Mouse (Mus musculus) liver, embryonic 15.5 days (tissue): ENCODE measurements at regions not wholly inside any gene's neighbourhood (a gene's known extent, or its start where the extent isn't known, plus 50 kb on each side); places are given as distances from the start of the nearest gene placed in this dataset.

Source experiments
- ATAC-seq: fragments of 200-750 bp; cut with Nextera tagmentation; 2 replicates; pipeline ENCODE4 v1.8.0; 2017; ENCODE audit warnings: moderate number of reproducible peaks, mild to moderate bottlenecking, moderate library complexity; ENCODE audit not compliant: insufficient read depth
- H3K27ac ChIP-seq: fragments of 300-500 bp; sonication (generic); replicated peaks from 2 replicates; pipeline ENCODE4 v1.5.1; 2015; ENCODE audit warnings: mild to moderate bottlenecking, inconsistent platforms
- H3K27me3 ChIP-seq: fragments of 300-500 bp; sonication (generic); 2 replicates; pipeline ENCODE4 v1.6.1; 2015; ENCODE audit warnings: mild to moderate bottlenecking, inconsistent platforms
- H3K36me3 ChIP-seq: fragments of 300-500 bp; sonication (generic); replicated peaks from 2 replicates; pipeline ENCODE4 v1.6.1; 2015; ENCODE audit warnings: moderate library complexity, mild to moderate bottlenecking, inconsistent platforms
- H3K4me1 ChIP-seq: fragments of 300-500 bp; sonication (generic); replicated peaks from 2 replicates; pipeline ENCODE4 v1.6.1; 2015; ENCODE audit warnings: inconsistent platforms
- H3K4me2 ChIP-seq: fragments of 300-500 bp; sonication (generic); 2 replicates; pipeline ENCODE4 v1.6.1; 2015; ENCODE audit warnings: moderate library complexity, mild to moderate bottlenecking, inconsistent platforms
- H3K4me3 ChIP-seq: fragments of 300-500 bp; sonication (generic); replicated peaks from 2 replicates; pipeline ENCODE4 v1.5.1; 2015; ENCODE audit warnings: mild to moderate bottlenecking, inconsistent platforms
- H3K9ac ChIP-seq: fragments of 300-500 bp; sonication (generic); 2 replicates; pipeline ENCODE4 v1.6.1; 2015; ENCODE audit warnings: moderate library complexity, mild to moderate bottlenecking, inconsistent platforms
- H3K9me3 ChIP-seq: fragments of 300-500 bp; sonication (generic); replicated peaks from 2 replicates; pipeline ENCODE4 v1.6.1; 2016; ENCODE audit warnings: inconsistent platforms
- WGBS: fragments of 180-500 bp; shearing (Covaris S2); methylation state at CpG from one replicate; pipeline ENCODE4 v1.1.7; 2015; ENCODE audit warnings: mixed read lengths; ENCODE audit not compliant: insufficient replicate concordance; 5-methylcytosine and 5-hydroxymethylcytosine counted together

DNA sequence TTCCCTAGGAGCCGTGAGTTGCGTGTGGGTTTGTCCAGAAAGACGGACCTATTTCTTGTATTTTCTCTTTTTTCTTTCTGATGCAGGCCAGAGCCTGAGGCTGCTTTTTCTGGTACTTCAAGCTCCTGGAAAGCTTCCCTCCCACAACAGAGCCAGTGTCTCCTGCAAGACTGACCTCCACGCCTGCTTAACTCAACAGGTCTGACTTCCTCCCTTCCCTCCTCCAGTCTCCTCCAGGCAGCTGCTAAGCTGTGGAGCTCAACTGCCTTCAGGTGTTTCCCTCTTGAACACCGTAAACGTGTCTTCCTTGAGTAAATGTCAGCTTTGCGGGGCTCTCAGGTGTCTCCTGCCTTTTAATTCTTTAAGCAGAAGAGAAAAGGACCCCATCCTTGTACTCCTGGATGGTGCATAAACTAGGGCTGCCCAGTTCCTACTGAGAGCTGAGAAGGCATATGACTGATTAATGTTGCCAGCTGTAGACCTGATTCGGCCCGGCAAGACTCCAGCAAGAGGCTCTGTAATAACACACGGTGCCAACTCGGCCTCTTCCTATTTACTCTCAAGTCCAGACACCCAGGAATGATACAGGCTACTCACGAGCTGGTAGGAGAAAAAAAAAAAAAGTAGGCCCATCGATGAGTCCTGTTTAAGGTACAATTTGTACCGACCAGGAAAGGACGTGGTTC lies 260.9 kb downstream of the 3100002H09Rik start:
- Histone ChIP-seq H3K9me3 (no peaks in the 10 kb centered on the region), H3K4me2 (no peak overlapping the region), H3K4me1 (no peaks in the 10 kb centered on the region), H3K4me3 (no peak overlapping the region), H3K9ac (no peak overlapping the region), H3K27me3 (no peaks in the 10 kb centered on the region), H3K27ac (no peak overlapping the region), H3K36me3 (no peaks in the 10 kb centered on the region)
- ATAC-seq, result no peak
- 56% methylated on average over 15 of the region's 15 CpGs for WGBS

DNA sequence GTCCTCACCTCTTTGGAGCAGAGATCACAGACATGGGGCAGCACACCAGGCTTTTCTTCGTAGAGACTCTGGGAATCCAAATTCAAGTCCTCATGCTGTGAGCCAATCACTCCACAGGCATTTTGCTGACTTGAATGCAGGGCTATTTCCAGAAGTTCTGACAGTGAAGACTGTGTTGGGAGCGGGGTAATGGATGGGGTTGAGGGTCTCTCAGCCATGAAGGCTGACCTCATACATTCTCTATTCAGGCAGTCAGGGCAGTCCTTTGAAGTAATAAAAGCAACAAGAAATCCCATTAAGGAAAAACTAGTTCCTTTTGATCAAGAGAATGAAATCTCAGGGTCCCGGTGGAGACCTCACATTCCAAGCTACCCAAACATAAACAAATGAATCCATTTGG lies 261.5 kb downstream of the 3100002H09Rik start:
- 27% methylated on average over 3 of the region's 3 CpGs for WGBS
- Histone ChIP-seq H3K4me3 (no peak overlapping the region), H3K9me3 (no peaks in the 10 kb centered on the region), H3K4me2 (no peak overlapping the region), H3K27me3 (no peaks in the 10 kb centered on the region), H3K36me3 (no peaks in the 10 kb centered on the region), H3K4me1 (no peaks in the 10 kb centered on the region), H3K27ac (no peak overlapping the region), H3K9ac (no peak overlapping the region)
- ATAC-seq, result no peak

DNA sequence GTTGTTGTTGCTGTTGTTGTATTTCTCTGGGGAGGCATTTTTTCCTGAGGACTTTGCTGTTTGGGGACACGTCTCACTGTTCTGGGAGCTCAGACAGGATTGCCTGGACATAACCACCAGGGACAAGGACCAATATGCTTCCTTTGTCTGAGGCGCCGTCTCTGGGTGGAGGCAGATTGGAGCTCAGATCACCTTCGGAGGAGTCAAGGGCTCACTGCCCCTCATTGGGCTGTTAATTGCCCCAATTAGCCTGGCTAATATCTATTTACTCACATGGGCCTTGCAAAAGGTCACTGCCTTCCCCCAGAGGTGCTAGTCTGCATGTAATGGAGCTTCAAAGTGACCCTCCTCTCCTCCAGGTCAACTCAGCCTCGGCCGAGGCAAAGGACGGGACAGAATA lies 270.5 kb downstream of the 3100002H09Rik start:
- WGBS, result 28% methylated on average over 7 of the region's 7 CpGs
- no peak for ATAC-seq
- no peaks in the 10 kb centered on the region for H3K4me1 ChIP-seq
- H3K4me3 ChIP-seq, result no peak overlapping the region
- H3K27me3 ChIP-seq, result no peaks in the 10 kb centered on the region
- H3K27ac ChIP-seq, result no peak overlapping the region
- no peak overlapping the region for H3K4me2 ChIP-seq
- H3K9ac ChIP-seq, result no peak overlapping the region
- H3K9me3 ChIP-seq, result no peaks in the 10 kb centered on the region
- H3K36me3 ChIP-seq, result no peaks in the 10 kb centered on the region

DNA sequence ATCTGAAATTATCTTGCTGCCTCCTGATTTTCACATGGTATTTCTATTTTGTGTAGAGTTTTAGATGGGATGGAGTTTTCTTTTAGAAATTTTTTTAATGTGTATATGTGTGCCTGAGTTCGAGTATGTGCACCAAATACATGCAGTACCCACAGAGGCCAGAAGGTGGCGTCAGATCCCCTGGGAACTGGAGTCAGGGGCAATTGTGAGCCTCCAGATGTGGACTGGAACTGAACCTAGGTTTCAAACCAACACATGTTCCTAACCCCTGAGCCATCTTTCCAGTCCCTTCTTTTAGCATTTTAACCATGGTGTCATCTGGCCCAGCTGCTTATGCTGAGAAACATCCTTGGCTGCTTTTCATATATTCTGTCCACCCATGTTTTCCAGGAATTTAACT lies 274.9 kb downstream of the 3100002H09Rik start:
- Histone ChIP-seq H3K4me2 (no peak overlapping the region), H3K4me3 (no peak overlapping the region), H3K9ac (no peak overlapping the region), H3K4me1 (no peaks in the 10 kb centered on the region), H3K9me3 (no peaks in the 10 kb centered on the region), H3K27ac (no peak overlapping the region), H3K27me3 (no peaks in the 10 kb centered on the region), H3K36me3 (no peaks in the 10 kb centered on the region)
- ATAC-seq, result no peak
- 41% methylated on average over 2 of the region's 2 CpGs for WGBS

DNA sequence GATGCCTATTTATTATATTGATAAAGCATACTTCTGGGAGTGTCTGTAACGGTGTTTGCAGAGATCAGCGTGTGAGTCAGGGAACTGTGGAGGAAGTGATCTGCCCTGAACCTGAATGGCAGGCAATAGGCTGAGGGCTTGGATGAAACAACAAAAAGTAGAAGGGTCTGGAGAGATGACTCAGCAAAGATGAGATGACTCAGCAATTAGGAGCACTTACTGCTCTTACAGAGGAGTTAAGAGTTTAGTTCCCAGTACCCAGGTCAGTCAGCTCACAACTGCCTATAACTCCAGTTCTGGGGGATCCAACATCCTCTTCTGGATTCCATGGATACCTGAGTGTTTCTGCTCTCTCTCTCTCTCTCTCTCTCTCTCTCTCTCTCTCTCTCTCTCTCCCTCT lies 277.6 kb downstream of the 3100002H09Rik start:
- Histone ChIP-seq H3K9me3 (no peaks in the 10 kb centered on the region), H3K27me3 (no peaks in the 10 kb centered on the region), H3K27ac (no peak overlapping the region), H3K4me2 (no peak overlapping the region), H3K4me1 (no peaks in the 10 kb centered on the region), H3K36me3 (no peaks in the 10 kb centered on the region), H3K9ac (no peak overlapping the region), H3K4me3 (no peak overlapping the region)
- ATAC-seq, result no peak
- WGBS, result 60% methylated on average over 2 of the region's 2 CpGs

DNA sequence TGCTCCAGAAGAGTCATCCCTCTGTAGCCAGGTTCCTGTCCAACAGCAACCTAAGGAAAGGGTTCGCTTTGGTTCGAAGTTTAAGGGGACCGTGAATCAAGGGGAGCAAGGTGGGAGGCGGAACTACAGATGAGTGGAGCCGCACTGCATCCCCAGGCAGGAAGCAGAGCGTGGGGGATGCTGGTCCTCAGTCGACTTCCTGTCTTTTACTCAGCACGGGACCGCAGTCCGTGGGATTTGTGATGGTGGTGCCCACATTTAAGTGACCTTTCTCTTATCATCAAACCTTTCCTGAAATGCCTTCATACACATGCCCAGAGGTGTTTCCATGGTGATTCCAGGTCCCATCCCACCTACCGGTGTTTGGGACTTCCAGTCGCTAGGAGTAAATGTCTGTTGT lies 278.2 kb downstream of the 3100002H09Rik start:
- Histone ChIP-seq H3K9ac (no peak overlapping the region), H3K4me1 (no peaks in the 10 kb centered on the region), H3K4me3 (no peak overlapping the region), H3K27ac (no peak overlapping the region), H3K36me3 (no peaks in the 10 kb centered on the region), H3K27me3 (no peaks in the 10 kb centered on the region), H3K9me3 (no peaks in the 10 kb centered on the region), H3K4me2 (no peak overlapping the region)
- no peak for ATAC-seq
- WGBS, result 68% methylated on average over 12 of the region's 12 CpGs

DNA sequence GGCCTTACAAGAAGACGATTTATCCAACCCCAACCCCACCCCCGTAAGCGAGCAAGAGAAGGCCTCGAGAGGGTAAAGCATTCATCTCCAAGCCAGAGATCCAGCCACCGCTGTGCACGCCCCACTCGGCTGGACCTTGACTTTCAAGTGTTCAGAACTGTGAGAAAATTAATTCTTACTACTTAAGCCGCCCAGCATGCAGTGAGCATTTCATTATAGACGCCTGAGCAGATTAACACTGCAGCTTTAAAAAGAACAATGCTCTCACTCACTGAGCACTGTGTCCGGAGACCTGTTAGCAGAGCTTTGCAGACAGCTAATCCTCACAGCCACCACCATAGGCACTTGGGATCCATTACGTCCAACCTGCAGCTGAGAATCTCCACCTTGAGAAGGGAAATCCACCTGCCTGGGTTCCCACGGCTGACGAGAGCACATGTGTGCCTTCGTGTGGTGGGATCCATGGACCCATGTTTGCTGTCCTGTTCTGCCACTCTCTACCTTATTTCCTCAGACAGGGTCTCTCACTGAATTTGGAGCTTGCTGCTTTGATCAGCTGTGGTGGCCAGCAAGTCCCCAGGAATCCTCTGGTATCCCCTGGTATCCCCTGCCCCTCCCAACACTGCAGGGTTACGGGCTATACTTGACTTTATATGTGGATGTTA lies 281.4 kb downstream of the 3100002H09Rik start:
- H3K9me3 ChIP-seq, result no peaks in the 10 kb centered on the region
- no peaks in the 10 kb centered on the region for H3K36me3 ChIP-seq
- ATAC-seq, result no peak
- H3K27me3 ChIP-seq, result no peaks in the 10 kb centered on the region
- no peak overlapping the region for H3K9ac ChIP-seq
- no peak overlapping the region for H3K4me3 ChIP-seq
- H3K27ac ChIP-seq, result no peak overlapping the region
- H3K4me2 ChIP-seq, result no peak overlapping the region
- 63% methylated on average over 15 of the region's 15 CpGs for WGBS
- H3K4me1 ChIP-seq, result no peaks in the 10 kb centered on the region

DNA sequence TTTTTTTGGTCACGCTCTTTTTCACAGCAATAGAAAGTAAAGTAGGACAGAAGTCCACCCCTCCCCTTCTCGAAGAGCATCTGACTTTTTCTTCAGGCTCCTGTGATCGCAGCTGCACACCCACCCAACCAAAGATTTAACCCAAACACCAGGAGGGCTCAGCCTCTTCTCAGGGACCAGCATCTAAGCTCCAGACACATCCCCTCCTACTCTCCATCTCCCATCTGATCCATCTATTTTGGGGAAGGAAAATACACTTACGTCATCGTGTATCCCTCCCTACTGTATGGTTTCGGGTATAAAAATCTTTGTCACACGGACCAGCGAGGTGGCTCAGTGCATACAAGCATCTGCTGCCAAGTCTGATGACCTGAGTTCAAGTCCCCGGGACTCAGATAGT lies 284.3 kb downstream of the 3100002H09Rik start:
- no peak overlapping the region for H3K4me2 ChIP-seq
- WGBS, result 76% methylated on average over 9 of the region's 9 CpGs

DNA sequence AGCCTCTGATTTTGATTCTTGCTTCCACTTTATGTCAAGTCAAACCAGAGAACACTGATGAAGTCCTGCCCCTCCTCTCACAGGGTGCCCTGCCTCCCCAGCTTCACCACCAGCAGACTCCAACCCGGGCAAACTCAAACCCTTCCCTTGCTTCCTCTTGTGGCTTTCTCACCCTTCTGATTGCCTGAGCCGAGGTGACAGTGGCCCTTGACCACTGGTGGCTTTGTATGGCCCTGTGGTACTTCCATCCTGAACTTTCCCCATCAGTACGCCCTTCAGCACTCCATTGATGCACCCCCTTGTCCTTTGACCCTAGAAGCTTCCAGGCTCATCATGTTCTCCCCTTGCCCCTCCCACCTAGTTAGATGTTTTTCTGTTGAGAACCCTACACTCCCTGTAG lies 287.0 kb downstream of the 3100002H09Rik start:
- WGBS, result 32% methylated on average over 3 of the region's 3 CpGs
- Histone ChIP-seq H3K4me3 (no peak overlapping the region), H3K27me3 (no peaks in the 10 kb centered on the region), H3K9ac (no peak overlapping the region), H3K4me1 (no peaks in the 10 kb centered on the region), H3K27ac (no peak overlapping the region), H3K4me2 (no peak overlapping the region), H3K36me3 (no peaks in the 10 kb centered on the region), H3K9me3 (no peaks in the 10 kb centered on the region)
- no peak for ATAC-seq

More for the DNA sequence above, 284.3 kb downstream of the 3100002H09Rik start:
- Histone ChIP-seq H3K9me3 (no peaks in the 10 kb centered on the region), H3K9ac (no peak overlapping the region), H3K36me3 (no peaks in the 10 kb centered on the region), H3K4me3 (no peak overlapping the region), H3K4me1 (no peaks in the 10 kb centered on the region), H3K27me3 (no peaks in the 10 kb centered on the region), H3K27ac (no peak overlapping the region)
- no peak for ATAC-seq

DNA sequence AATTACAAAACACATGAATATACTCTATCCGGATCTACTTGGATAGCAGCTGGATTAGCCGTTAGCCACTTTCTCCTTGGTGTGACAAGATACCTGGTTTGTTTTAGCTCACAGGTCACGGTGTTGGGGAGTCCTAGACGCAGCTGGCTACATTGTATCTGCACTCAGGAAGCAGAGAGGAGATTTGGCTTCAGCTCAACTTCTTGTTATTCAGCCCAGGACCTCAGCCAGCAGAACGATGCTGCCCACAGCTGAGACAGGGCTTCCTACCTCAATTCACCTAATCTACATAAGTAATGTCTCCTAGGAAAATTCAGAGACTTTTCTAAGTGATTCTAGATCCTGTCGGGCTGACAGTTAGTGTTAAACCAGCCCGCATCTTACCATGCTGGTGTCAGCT lies 289.4 kb downstream of the 3100002H09Rik start:
- Histone ChIP-seq H3K9me3 (no peaks in the 10 kb centered on the region), H3K27me3 (no peaks in the 10 kb centered on the region), H3K4me2 (no peak overlapping the region), H3K4me1 (no peaks in the 10 kb centered on the region), H3K36me3 (no peaks in the 10 kb centered on the region), H3K4me3 (no peak overlapping the region), H3K9ac (no peak overlapping the region), H3K27ac (no peak overlapping the region)
- WGBS, result 47% methylated on average over 7 of the region's 7 CpGs
- ATAC-seq, result no peak

DNA sequence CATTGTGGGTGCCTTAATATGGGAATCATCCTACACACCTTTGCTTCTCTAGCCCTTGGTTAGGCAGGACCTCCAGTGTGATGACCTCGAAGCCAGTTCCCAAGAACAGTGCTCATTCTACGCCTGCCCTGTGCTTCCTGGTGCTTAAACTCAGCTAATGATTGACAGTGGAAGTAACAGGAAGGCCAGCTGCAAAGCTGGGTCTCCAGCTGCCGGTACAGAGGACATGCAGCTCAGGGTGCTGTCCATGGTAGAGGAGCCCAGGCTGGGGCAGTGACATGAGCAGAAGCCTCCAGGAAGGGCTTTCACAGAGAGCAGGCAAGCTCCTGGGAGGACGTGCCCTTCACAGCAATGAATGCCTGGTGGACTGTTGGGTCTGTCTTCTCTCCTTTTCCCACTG lies 293.6 kb downstream of the 3100002H09Rik start:
- Histone ChIP-seq H3K4me1 (no peaks in the 10 kb centered on the region), H3K9ac (no peak overlapping the region), H3K9me3 (no peaks in the 10 kb centered on the region), H3K4me3 (no peak overlapping the region), H3K27me3 (no peaks in the 10 kb centered on the region), H3K27ac (no peak overlapping the region), H3K4me2 (no peak overlapping the region), H3K36me3 (no peaks in the 10 kb centered on the region)
- no peak for ATAC-seq
- WGBS, result 9% methylated on average over 4 of the region's 4 CpGs

DNA sequence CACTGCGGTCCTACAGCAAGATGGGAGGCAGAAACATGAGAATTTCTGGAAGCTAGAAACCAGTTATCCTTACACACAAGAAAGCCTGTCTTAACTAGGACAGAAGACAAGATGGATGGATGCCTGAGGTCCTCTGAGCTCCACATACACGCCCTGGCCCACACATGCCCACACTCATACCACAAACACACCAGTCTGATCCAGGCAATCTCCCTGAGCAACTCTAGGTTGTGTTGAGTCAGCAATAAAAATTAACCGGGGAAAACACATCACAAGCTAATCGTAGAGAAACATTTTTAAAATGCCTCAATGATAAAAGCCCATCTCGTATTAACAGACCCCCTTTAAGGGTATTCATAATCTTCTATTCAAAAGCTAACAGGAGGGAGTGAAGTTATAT lies 298.9 kb downstream of the 3100002H09Rik start:
- Histone ChIP-seq H3K9me3 (no peaks in the 10 kb centered on the region), H3K27me3 (0 out of 2 replicates have a peak, but pooled peaks cover 3% of the 10 kb centered on the region), H3K9ac (no peak overlapping the region), H3K4me2 (no peak overlapping the region), H3K4me1 (no peaks in the 10 kb centered on the region), H3K4me3 (no peak overlapping the region), H3K36me3 (no peaks in the 10 kb centered on the region), H3K27ac (no peak overlapping the region)
- ATAC-seq, result no peak
- 50% methylated on average over 5 of the region's 5 CpGs for WGBS
